Mouse (Mus musculus) adrenal gland, postnatal 4 days (tissue): ENCODE results near the gene Pkn1. TPM values are rescaled to one million over a fixed set of nuclear protein-coding genes. Genes with fewer than 3 reads are reported as not detected.

ENCODE experiments used
- microRNA-seq: library from miRNA; unstranded; fragments of <30 nt; microRNA quantifications from one replicate; pipeline ENCODE4 v1.2.0, GENCODE M21; 2021
- total RNA-seq, 2 experiments: library from RNA; stranded (reverse); gene quantifications; 2 replicates each; pipeline ENCODE4 v1.2.3; 2021

Gene Pkn1
- total RNA-seq, 2 experiments from 2014 or later = 115 to 120 TPM

Small RNA genes within 50 kb of the gene (microRNA-seq; reads per million reads assigned to microRNA genes)
- not detected for gene Mir1668

Other genes starting within 250 kb of the Pkn1 start
- 10 to 100 TPM; 65.5 to 68.8 TPM for gene Scoc, start 240.8 kb downstream of the Pkn1 start, total RNA-seq
- not detected for gene Olfr370, start 163.4 kb downstream of the Pkn1 start, total RNA-seq
- 100 to 1,000 TPM; 215 to 223 TPM for gene Ndufb7, start 132.5 kb downstream of the Pkn1 start, total RNA-seq
- gene Tecr, start 91.2 kb downstream of the Pkn1 start, total RNA-seq = 100 to 1,000 TPM; 369 to 378 TPM
- 10 to 100 TPM; 29.4 to 29.9 TPM for gene Dnajb1, start 91.0 kb downstream of the Pkn1 start, total RNA-seq
- 10 to 100 TPM; 59.2 to 72.0 TPM for gene Gipc1, start 46.5 kb downstream of the Pkn1 start, total RNA-seq
- 1 to 10 TPM; 2.4 to 5.1 TPM for gene Ptger1, start 32.5 kb downstream of the Pkn1 start, total RNA-seq
- 10 to 100 TPM; 41.5 to 42.2 TPM for gene Ddx39, start 16.0 kb upstream of the Pkn1 start, total RNA-seq
- gene Adgre5, start 42.1 kb upstream of the Pkn1 start, total RNA-seq = 10 to 100 TPM; 48.6 to 49.8 TPM
- 100 to 1,000 TPM; 103 to 109 TPM for gene Adgrl1, start 200.9 kb upstream of the Pkn1 start, total RNA-seq